Mouse (Mus musculus) small intestine, adult 2 months (tissue): ENCODE results near the gene Vpreb3.

Experiments used
- CTCF ChIP-seq: fragments of 200-500 bp; IDR thresholded peaks from 2 replicates; pipeline ENCODE4 v1.5.1; 2012; ENCODE audit warnings: low read depth, mild to moderate bottlenecking, control low read depth, inconsistent platforms, low read length, moderate library complexity, mixed read lengths; ENCODE audit not compliant: insufficient replicate concordance, insufficient read length; ENCODE audit errors: extremely low read depth
- POLR2A ChIP-seq: fragments of 200-500 bp; IDR thresholded peaks from 2 replicates; pipeline ENCODE4 v1.6.1; 2012; ENCODE audit warnings: low read depth, mild to moderate bottlenecking, control low read depth, inconsistent platforms, low read length, moderate library complexity

- TF ChIP-seq CTCF (no peak), POLR2A (no peak)
Measured at GRCm38 (mm10) chr10:75906882-75907281, 36.0 kb upstream of the Vpreb3 start.
